Mouse (Mus musculus): ENCODE measurements around the gene Mucl1. TPM values are rescaled to one million over a fixed set of nuclear protein-coding genes. Genes with fewer than 3 reads are reported as not detected.

Gene Mucl1
- total RNA-seq (2023) = not detected

DNA sequence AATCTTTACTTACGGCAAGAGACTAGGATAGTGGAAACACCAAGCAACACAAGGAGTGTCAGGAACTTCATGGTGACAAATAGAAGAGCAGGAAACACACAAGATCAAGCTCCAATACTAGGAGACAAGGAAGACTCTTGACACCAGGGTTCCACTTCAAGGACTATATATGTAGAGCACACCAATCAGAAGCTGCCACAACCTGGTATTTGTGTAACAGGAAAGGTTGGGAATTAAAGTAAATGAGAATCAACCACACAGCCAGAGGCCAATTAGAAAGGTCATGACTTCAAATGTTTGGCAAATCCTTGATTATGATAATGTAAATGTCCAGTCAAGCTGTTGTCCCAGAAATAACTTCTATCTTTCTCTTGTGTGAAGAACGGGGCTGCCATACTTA is at the start of gene Mucl1:
Gene Mucl1 (minus strand): TSS at position 101 of the 400 bp plus-strand sequence.

Other genes starting within 250 kb of the Mucl1 start
- gene Ppp1r1a, start 217.5 kb downstream of the Mucl1 start, total RNA-seq (2023) = not detected
- gene Glycam1, start 190.4 kb downstream of the Mucl1 start, total RNA-seq (2023) = not detected
- not detected for gene Mucl2, start 143.8 kb upstream of the Mucl1 start, total RNA-seq (2023)

Measured in B cell, adult 67 days (primary cell).